Mouse (Mus musculus): ENCODE measurements around the gene Sbno2.

Sbno2 gene

DNA sequence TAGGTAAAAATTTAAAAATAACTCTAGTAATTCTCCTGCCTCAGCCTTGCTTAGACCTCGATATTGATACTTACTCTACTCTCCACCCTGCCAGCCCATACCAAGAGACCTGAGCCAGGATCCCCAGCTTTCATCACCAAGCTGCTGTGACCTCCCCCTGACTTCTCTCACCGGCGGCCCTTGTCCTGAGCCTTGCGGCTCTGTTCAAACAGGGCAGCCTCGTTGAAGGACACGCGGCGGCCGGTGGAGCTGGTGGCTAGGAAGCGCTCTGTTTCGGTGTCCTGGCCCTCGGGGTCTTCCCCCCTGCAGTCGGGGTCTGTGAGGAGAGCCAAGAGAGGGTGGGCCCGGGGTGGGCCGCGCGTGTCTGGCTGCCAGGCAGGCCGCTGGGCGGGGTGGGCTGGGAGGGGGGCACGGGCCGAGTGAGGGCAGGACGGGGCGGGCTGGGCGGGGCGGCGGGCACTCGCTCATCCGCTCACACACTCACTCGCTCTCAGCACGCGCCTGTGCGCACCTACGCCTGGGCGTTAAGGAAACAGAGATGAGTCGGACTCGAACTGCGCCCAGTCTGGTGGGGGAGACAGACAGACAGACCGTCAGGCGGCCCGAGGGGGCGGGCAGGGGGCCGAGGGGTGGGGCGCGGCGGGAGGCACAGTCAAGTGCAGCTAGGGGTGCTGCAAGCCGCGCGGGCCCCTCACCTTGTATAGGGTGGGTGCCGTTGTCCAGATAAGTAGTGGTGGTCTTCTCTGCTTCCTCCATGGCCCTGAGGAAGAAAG is 31.0 kb upstream of the Sbno2 start:
- POLR2A ChIA-PET = interaction anchor here in 3 of 4 experiments (0.6 to 2.4 kb wide), 18 partner anchors 8 to 568 kb away, joined by 3 to 10 read pairs (median 4); partner anchors contain the start of gene Stk11 (in 2 of the 3)
- CTCF ChIA-PET = interaction anchor here in 2 of 4 experiments (0.6 to 1.7 kb wide), 2 partner anchors 12 to 176 kb away, joined by 5 to 8 read pairs; partner anchors contain the start of genes Midn (in 1 of the 2) and Wdr18 (in 1 of the 2)

DNA sequence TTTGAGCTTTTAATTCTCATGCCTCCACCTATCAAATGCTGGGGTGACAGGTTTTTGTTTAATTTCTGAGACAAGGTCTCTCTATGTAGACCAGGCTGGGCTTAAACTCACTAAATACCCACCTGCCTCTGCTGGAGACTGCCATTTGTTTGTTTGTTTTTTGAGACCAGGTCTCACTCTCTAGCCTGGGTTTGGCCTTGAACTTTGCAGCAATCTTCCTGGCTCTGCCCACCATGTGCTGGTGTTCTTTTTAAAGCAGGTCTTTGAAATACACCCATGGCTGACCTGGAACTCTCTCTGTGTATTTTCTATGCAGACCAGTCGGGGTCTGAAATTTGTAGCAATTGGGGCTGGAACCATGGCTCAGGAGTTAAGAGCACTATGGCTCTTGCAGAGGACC is 30.3 kb upstream of the Sbno2 start:
- ChIA-PET CTCF (interaction anchor here in 1 of 4 experiments (1.7 kb wide), 1 partner anchor 176 kb away, joined by 8 read pairs; the partner anchor contains the start of gene Wdr18), POLR2A (interaction anchor here in 2 of 4 experiments (0.6 to 2.4 kb wide), 15 partner anchors 11 to 568 kb away, joined by 3 to 11 read pairs (median 4); partner anchors contain the start of gene Stk11 (in 1 of the 2))

GRCm38 (mm10) chr10:80135161-80135560 is 29.8 kb upstream of the Sbno2 start:
- POLR2A ChIA-PET = interaction anchor here in 2 of 4 experiments (1.2 to 2.4 kb wide), 6 partner anchors 15 to 159 kb away, joined by 3 to 11 read pairs (median 4); no protein-coding TSS in a partner anchor
- CTCF ChIA-PET = interaction anchor here in 1 of 4 experiments (0.6 to 1.7 kb wide), 2 partner anchors 175 to 288 kb away, joined by 3 to 8 read pairs; partner anchors contain the start of gene Wdr18

- ChIA-PET POLR2A (interaction anchor here in 3 of 4 experiments (0.6 to 2.1 kb wide), 14 partner anchors 8 to 542 kb away, joined by 3 to 7 read pairs (median 3); partner anchors contain the start of gene Stk11 (in 1 of the 3)), CTCF (no interaction called here)
Measured at GRCm38 (mm10) chr10:80134421-80134820, 29.1 kb upstream of the Sbno2 start.

DNA sequence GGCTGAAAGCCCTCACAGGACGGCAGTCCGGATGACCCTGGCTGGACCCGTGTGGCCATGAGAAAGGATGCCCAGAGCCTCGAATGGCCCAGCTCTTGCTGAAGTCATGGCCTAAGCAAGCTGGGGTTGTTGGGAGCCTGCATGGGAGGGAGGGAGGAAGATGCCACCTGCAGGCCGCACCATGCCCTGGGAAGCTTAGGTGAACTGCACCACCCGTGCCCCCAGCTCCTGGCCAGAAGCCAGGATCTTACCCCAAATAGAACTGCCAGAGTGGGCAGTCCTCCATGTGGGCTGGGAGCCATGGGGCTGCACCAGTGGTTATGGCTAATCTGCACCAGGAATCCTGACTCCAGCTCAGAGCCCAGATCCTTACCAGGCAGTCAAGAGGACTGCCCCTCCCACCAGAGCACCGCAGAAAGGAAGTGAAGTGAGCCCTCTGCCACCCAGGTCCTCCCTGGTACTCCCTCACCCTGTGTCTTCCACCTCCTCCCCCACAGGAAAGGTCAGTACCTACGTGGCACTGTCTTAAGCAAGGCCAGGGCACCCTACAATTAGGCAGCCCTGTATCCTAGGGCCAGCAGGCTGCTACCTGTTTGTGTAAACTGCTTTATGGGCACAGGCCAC is 28.0 kb upstream of the Sbno2 start:
- ChIA-PET CTCF (interaction anchor here in 1 of 4 experiments (1.2 kb wide), 1 partner anchor 12 kb away, joined by 3 read pairs; no protein-coding TSS in a partner anchor), POLR2A (interaction anchor here in 3 of 4 experiments (0.5 to 5.7 kb wide), 17 partner anchors 8 to 174 kb away, joined by 3 to 27 read pairs (median 4); partner anchors contain the start of genes Stk11 (in 2 of the 3), Cbarp (in 1 of the 3) and Wdr18 (in 1 of the 3))

DNA sequence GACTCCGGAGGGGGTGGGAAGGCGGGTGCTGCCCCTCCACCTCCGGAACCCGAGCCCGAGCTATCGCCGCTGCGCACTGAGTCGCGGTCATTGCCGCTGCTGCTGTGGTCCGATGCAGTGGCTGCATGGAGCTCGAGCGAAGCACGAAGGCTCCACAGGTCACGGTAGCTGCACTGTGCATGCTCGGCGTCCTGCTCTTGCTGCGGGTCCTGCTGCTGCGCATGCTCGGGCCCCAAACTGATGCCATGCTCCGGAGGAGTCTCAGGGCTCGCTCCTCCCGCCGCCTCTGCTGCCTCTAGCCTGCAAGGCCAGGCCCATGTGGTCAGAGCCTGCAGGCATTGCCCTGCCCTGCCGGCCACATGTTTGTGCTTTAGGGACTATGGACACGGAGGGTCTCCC is 26.6 kb upstream of the Sbno2 start:
- ChIA-PET POLR2A (interaction anchor here in 3 of 4 experiments (0.6 to 5.7 kb wide), 12 partner anchors 9 to 161 kb away, joined by 3 to 29 read pairs (median 4); partner anchors contain the start of genes Cbarp (in 1 of the 3), Cirbp (in 1 of the 3), Grin3b (in 1 of the 3) and Stk11 (in 1 of the 3)), CTCF (no interaction called here)

DNA sequence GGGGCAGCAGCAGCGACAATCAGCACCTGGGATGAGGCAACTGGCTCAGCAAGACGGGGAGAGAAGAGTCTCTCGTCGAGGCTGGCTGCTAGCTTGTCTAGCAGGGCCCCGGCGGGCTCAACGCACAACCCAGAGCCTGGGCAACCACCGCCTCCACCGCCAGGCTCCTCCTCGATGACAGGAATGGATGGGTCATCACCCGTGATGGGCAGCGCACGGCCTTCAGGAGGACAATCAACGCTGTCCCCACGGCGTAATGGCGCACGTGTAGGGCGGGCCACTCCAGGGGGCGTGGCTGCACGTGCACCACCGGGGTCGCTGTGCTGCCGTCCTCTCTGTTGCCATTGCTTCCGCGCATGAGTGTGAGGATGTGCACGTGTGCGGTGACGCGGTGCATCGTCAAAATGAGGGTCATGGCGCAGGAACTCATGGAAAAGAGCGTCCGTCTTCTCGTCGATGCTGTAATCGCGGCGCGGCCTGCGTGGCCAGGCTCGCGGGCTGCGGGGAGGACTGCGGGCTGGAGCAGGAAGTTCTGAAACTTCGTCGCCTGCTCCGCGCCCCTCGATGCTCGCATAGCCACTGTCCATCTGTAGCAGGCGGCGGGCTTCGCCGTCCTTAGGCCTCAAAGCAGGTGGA is 26.1 kb upstream of the Sbno2 start:
- CTCF ChIA-PET = interaction anchor here in 2 of 4 experiments (1.1 to 1.4 kb wide), 2 partner anchors 34 to 147 kb away, joined by 3 to 4 read pairs; no protein-coding TSS in a partner anchor
- POLR2A ChIA-PET = interaction anchor here (0.9 to 5.7 kb wide), 36 partner anchors 8 to 267 kb away, joined by 3 to 38 read pairs (median 5); partner anchors contain the start of genes Stk11 (in 3 of the 4), Cirbp (in 2 of the 4), Sbno2 (in 2 of the 4) and Tmem259 (in 2 of the 4)

- CTCF ChIA-PET = interaction anchor here in 3 of 4 experiments (1.1 to 1.4 kb wide), 4 partner anchors 31 to 245 kb away, joined by 3 to 4 read pairs (median 4); no protein-coding TSS in a partner anchor
- POLR2A ChIA-PET = interaction anchor here (0.6 to 5.7 kb wide), 51 partner anchors 9 to 276 kb away, joined by 3 to 38 read pairs (median 5); partner anchors contain the start of genes Stk11 (in 3 of the 4), Cbarp (in 2 of the 4), Cirbp (in 2 of the 4) and Ptbp1 (in 2 of the 4)
Measured at GRCm38 (mm10) chr10:80130403-80131031, 25.1 kb upstream of the Sbno2 start.

DNA sequence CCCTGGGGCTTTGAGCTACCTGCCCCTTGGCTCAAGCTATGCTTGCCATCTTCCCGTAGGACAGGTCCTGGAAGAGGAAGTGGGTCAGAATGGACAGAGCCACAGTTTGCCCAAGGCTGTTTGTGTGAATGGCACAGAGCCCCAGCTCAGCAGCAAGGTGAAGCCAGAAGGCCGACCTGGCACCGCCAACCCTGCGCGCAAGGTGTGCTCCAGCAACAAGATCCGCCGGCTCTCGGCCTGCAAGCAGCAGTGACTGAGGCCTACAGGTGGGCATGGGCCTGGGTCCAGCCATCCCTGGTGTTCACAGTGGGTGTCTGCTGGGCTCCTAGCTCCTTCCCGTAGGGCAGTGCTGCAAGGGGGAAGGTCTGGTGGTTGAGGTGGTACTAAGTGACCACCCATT is 24.5 kb upstream of the Sbno2 start:
- CTCF ChIA-PET = interaction anchor here in 2 of 4 experiments (0.8 to 1.4 kb wide), 5 partner anchors 32 to 246 kb away, joined by 3 to 4 read pairs (median 4); partner anchors contain the start of gene Wdr18 (in 1 of the 2)
- POLR2A ChIA-PET = interaction anchor here (0.6 to 5.7 kb wide), 49 partner anchors 9 to 276 kb away, joined by 3 to 38 read pairs (median 5); partner anchors contain the start of genes Stk11 (in 3 of the 4), Cbarp (in 2 of the 4), Ptbp1 (in 2 of the 4) and Cirbp (in 1 of the 4)

DNA sequence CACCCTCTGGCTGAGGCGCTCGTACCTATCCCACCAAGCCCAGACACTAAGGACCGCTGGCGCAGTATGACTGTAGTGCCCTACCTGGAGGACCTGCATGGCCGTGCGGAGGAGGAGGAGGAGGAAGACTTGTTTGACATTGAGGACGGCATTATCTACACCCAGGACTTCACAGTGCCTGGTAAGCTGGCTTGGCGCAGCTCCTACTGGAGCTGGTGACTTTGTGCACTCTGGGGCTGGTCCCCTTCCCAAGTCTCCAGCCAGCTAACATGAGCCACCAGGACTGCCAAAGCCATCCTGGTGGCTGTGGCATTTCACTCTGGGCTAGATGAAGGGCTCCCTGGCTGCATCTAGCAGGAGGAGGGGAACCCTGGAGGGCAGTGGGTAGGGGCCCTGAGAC is 22.5 kb upstream of the Sbno2 start:
- ChIA-PET POLR2A (interaction anchor here in 3 of 4 experiments (0.5 to 5.7 kb wide), 16 partner anchors 9 to 143 kb away, joined by 3 to 38 read pairs (median 4); partner anchors contain the start of genes Cbarp (in 2 of the 3) and Stk11 (in 1 of the 3)), CTCF (no interaction called here)

DNA sequence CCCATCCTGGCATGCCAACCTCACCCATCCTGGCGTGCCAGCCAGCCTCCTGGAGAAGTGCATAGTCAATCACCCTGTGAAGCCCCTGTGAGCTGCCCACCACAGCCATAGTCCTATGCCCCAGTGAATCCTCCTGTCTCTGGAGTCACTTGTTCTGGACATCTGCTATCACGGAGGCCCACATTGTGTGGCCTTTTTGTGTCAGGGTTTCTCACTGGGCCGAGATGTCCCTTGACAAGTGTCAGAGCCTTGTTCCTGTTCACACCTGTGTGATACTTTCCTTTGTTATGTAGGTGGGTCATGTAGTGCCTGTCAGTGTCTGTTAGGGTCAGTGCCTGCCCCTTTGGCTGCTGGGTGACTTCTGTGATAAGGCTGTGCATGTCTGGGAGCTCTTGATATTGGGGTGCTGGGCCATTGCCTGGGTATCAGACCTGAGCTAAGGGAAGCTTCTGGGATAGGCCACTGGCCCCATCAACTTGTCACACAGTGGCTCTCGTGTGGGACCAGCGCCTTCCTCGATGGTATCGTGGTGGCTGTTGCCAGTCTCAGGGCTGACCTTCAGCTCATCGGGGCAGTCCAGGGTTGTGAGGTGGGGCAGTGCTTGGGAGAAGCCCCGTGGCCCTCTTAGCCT is 18.7 kb upstream of the Sbno2 start:
- CTCF ChIA-PET = interaction anchor here in 2 of 4 experiments (0.6 to 0.7 kb wide), 2 partner anchors 23 to 165 kb away, joined by 3 read pairs; no protein-coding TSS in a partner anchor
- POLR2A ChIA-PET = interaction anchor here in 2 of 4 experiments (0.6 to 2.2 kb wide), 11 partner anchors 9 to 378 kb away, joined by 3 to 10 read pairs (median 4); partner anchors contain the start of genes Stk11 (in 2 of the 2) and Polrmt (in 1 of the 2)

DNA sequence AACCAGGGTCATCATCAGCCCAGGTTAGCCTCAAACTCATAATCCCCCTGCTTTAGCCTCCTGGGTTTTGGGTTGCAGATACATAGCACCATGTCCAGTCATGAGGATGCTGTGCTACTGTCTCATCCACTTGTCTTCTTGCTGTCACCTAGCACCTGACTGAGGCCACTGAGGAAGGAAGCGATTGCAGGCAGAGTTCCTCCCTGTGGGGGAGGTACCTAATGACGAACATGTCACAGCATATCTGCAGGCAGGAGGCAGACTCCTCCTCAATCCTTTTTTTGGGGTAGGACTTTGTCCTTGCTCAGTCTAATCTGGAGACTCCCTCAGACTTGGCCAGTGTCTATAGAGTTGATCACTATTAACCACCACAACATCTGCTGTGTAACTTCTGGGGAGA is 16.3 kb upstream of the Sbno2 start:
- ChIA-PET POLR2A (interaction anchor here in 2 of 4 experiments (1.5 to 1.6 kb wide), 2 partner anchors 9 to 18 kb away, joined by 3 to 9 read pairs; no protein-coding TSS in a partner anchor), CTCF (no interaction called here)

- POLR2A ChIA-PET = interaction anchor here in 3 of 4 experiments (0.5 to 1.6 kb wide), 10 partner anchors 10 to 149 kb away, joined by 3 to 9 read pairs (median 4); partner anchors contain the start of genes Grin3b (in 1 of the 3) and Tmem259 (in 1 of the 3)
- CTCF ChIA-PET = interaction anchor here in 1 of 4 experiments (0.9 to 1.2 kb wide), 2 partner anchors 135 to 160 kb away, joined by 3 to 4 read pairs; partner anchors contain the start of gene Wdr18
Measured at GRCm38 (mm10) chr10:80120146-80120545, 14.8 kb upstream of the Sbno2 start.

DNA sequence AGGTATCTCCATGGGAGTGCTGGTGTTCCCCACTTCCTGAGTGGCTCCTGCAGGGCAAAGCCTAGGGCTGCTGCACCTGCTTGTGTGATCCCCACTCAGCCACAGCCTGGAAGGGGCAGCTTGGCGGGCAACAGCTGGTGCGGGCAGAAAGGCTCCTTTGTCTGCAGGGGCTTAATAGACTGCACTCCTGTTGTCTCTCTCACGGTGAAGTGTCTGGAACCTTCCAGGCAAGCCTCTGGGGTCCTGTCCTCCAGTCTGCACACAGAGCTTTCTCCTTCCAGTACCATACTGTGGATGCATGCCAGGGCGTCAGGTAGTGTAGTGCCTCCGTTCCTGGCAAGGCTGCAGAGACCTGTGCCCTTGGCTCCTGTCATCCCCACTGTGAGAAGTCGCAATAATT is 13.2 kb upstream of the Sbno2 start:
- ChIA-PET CTCF (interaction anchor here in 2 of 4 experiments (0.6 to 1.5 kb wide), 5 partner anchors 46 to 442 kb away, joined by 3 to 5 read pairs (median 4); no protein-coding TSS in a partner anchor), POLR2A (interaction anchor here (0.6 to 3.4 kb wide), 21 partner anchors 10 to 378 kb away, joined by 3 to 38 read pairs (median 4); partner anchors contain the start of genes Cirbp (in 2 of the 4), Rps15 (in 2 of the 4), Sbno2 (in 2 of the 4) and 1600002K03Rik (in 1 of the 4))

GRCm38 (mm10) chr10:80117736-80118135 is 12.4 kb upstream of the Sbno2 start:
- CTCF ChIA-PET = interaction anchor here in 3 of 4 experiments (0.6 to 1.5 kb wide), 8 partner anchors 47 to 442 kb away, joined by 3 to 14 read pairs (median 4); no protein-coding TSS in a partner anchor
- POLR2A ChIA-PET = interaction anchor here in 3 of 4 experiments (0.6 to 3.4 kb wide), 29 partner anchors 9 to 210 kb away, joined by 3 to 38 read pairs (median 4); partner anchors contain the start of genes Cirbp (in 2 of the 3), Rps15 (in 2 of the 3), Sbno2 (in 2 of the 3) and 1600002K03Rik (in 1 of the 3)
